Mouse (Mus musculus): ENCODE data around the gene Eif4ebp2. TPM values are rescaled to one million over a fixed set of nuclear protein-coding genes. Genes with fewer than 3 reads are reported as not detected.

The Eif4ebp2 gene
- polyA plus RNA-seq, 2 experiments from 2014 or later: 21.7 to 34.5 TPM

DNA sequence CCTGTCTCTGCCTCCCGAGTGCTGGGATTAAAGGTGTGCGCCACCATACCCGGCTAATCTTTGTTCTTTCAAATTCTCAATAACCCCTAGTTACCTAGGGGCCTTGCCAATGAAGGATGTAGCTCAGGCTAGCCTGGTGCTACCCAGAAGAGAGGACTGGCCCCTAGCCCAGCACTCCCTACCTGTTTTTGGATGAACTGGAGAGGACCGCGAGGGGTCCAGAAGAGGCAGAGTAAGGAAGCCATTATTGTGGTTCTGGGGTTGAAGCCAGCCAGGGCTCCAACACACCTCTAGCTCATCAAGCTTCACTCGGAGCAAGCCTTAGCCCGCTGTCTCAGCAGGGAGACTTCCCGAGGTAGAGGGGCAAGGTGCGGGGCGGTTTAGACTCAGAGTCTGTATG is 34.8 kb downstream of the Eif4ebp2 start, which contains the start of gene Nodal:
TSS of gene Nodal (plus strand) at position 301 of the 400 bp plus-strand sequence.
- ATAC-seq: no peak

DNA sequence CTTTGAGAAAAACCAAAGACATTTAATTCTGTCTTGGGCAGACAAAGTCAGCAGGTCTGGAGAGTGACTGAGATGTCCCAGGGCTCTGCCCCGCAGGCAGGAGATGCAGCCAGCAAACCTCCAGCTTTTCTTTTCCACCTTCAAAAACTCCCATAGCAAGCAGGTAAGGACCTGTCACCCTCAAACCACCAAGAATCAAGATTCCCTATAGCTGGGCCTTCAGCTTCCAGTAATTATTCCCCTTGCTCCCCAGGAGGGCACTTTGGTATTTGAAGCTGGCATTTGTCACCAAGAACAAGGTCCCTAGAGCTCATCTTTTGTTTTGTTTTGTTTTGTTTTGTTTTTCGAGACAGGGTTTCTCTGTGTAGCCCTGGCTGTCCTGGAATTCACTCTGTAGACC is 35.4 kb downstream of the Eif4ebp2 start:
- ATAC-seq: no peak

- ATAC-seq: no peak
These were observed 35.9 kb downstream of the Eif4ebp2 start for GRCm38 (mm10) chr10:61416561-61416960.

DNA sequence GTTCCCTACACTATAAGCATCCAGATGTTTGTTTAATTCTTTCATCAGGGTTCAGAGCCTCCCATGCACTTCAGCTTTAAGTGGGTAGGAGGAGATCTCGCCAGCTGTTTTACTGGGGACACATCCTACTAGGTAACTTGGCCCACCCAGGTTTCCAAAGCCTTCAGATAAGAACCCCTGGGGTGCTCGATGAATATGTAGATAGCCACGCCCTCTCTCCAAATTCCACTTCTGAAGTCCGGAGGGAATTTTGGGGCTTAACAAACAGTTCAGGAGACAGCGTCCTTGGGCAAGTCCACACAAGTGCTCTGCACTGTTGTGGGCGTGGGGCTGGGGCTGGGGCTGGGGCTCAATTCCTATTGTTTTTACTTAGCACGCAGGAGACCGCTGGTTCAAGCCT is 36.6 kb downstream of the Eif4ebp2 start:
- no peak for ATAC-seq

GRCm38 (mm10) chr10:61415240-61415639 is 37.2 kb downstream of the Eif4ebp2 start:
- ATAC-seq: no peak

GRCm38 (mm10) chr10:61412910-61413625 is 39.4 kb downstream of the Eif4ebp2 start:
- ATAC-seq: no peak

- no peak for ATAC-seq
These were observed 42.3 kb downstream of the Eif4ebp2 start for GRCm38 (mm10) chr10:61410193-61410592.

GRCm38 (mm10) chr10:61409776-61410175 is 42.7 kb downstream of the Eif4ebp2 start:
- no peak for ATAC-seq

DNA sequence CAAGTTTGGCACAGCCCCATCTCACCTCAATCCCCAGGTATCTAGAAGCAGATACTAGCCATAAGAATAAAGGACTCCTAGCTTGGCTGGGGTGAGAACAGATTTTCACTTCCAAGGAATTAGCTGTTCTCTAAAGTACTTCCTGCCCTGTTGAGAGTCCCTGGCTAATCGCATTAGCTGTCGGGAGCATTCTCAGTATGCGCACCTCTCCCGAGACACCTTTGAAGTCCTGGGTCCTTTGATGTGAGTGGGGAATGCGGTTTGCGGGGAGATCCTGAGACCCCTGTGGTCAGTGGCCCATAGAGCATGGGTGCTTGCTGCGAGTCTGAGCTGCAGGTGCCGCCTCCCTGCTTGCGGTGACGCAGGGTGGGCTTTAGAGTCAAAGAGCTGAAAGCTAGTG is 46.5 kb downstream of the Eif4ebp2 start:
- ATAC-seq: no peak

DNA sequence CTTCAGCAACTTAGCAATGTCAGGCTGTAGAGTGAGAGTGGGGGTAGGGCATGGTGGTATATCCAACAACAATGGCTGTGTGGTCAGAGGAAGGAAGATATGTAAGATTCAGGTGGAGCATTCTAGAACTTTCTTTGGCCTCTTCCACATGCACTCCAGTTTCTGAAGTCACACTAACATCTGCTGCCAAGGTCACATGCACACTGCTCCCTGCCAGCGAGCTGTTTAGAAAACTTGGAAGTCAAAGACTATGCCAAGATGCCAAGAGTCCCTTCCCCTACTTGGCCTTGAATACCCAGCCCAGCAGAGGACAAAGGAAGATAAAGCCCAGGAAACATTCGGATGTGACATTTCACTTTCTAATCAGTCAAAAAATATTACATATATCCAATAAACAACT is 49.5 kb downstream of the Eif4ebp2 start:
- no peak for ATAC-seq

DNA sequence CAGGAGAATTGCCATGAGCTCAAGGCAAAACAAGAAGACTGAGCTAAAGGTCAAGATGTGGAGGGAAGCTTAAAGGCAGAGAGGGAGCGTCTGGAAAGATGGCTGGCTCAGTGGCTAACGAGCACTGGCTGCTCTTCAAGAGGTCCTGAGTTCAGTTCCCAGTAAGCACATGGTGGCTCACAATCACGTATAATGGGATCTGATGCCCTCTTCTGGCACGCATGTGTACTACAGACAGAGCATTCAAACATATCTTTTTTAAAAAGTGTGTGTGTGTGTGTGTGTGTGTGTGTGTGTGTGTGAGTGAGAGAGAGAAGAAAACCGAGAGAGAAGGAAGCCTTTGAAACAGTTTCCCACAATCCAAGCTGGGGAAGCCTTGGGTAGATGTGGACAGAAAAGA is 50.0 kb downstream of the Eif4ebp2 start:
- no peak for ATAC-seq

DNA sequence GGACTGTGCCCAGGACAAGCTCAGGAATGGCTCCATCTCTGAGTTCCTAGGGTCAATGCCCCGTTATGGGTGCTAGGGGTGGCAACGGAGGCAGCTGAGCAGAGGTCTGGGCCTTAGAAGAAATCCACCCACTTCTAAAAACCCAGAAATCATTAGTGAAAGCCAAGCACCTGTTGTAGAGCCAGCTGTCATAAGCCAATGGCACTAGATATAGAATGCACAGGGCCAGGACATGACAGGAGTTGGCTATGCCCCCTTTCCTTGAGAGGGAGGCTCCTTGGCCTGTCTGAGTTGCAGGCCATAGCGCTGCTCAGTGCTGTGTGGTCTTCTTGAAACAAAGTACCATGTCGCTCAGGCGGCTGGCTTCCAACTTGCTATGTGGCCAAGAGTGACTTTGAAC is 52.1 kb downstream of the Eif4ebp2 start:
- no peak for ATAC-seq

DNA sequence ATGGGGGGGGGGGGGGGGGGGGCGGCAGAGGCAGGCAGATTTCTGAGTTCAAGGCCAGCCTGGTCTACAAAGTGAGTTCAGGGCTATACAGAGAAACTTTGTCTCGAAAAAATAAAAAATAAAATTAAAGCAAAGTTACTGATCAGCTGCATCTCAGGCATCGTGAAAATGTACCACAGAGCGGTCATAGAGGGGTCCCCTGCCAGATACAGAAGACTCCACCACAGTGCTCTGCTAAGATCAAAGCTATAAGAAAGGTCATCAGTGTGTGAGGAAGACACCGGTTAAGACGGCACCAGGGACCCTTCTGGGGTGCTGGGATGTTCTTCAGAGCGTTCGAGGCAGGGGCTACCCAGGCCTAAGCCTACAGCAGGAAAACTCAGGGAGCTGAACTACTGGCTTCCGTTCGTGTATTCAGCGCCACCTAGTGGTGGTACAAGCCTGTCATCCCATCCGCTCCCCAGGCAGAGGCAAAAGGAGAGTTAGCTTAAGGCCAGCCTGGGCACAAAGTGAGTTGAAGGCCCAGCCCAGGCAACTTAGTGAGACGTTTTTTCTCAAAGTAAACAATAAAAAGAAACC is 53.2 kb downstream of the Eif4ebp2 start:
- no peak for ATAC-seq

DNA sequence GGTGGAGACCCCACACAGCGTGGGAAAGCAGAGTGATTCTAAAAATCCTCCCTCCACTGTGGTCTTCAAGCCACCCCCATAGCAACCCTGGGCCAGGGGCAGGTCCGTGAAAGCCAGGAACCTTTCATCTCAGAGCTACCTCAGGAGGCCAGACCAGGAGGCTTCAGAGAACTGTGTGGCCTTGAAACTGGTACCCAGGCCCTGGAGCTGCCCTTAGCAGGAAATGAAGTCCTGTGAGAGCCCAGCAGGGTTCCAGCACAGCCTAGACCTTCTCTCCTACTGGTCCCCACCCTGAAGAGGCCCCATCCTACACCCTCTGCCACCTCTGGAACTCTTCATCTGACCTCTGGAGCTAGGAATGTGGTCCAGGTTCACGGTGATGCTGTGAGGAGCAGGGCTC is 54.3 kb downstream of the Eif4ebp2 start:
- no peak for ATAC-seq

DNA sequence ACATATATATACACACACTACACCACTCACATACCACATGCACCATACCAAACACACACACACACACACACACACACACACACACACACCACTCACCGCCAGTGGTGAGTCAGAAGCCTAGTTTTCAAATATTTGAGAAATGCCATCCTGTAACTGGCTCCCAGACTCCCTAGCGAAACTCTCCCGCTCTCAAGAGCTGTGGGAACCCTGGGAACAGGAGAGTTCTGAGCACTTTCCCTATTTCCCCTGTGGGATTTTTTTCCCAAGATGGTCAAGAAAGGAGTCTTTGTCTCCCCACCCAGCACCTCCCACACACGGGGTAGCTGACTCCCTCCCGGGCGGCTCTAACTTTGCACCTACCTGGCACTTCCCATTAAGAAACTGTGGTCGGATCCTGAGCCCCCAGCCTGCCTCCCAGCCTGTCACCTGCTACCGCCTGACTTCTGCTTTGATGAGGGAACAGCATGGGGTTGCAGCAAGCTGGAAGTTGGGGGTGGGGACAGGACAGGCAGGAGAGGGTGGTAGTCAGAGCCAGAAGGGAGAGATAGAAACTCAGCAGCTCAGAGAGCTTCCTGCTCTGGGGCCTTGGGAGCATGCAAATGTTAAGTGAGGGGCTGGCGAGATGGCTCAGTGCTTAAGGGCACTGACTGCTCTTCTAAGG is 57.9 kb downstream of the Eif4ebp2 start:
- no peak for ATAC-seq

- no peak for ATAC-seq
These were observed 59.9 kb downstream of the Eif4ebp2 start for GRCm38 (mm10) chr10:61392584-61392983.

DNA sequence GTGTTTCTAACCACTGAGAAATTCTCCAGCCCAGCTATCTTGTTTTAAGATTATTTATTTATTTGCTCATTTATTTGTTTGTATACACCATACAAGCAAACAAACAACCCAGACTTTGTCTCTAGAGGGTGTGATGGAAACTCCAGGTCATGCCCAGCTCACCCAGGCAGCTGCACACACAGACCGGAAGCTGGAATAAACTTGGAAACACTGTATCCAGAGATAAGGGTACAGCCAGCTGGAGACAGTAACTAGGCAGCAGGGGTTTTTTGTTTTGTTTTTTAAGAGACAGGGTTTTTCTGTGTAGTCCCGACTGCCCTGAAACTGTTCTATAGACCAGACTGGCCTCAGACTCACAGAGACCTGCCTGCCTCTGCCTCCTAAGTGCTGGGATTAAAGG is 62.3 kb downstream of the Eif4ebp2 start:
- ATAC-seq: no peak

GRCm38 (mm10) chr10:61389020-61389419 is 63.4 kb downstream of the Eif4ebp2 start:
- ATAC-seq: no peak

- no peak for ATAC-seq
These were observed 66.2 kb downstream of the Eif4ebp2 start for GRCm38 (mm10) chr10:61386284-61386683.

DNA sequence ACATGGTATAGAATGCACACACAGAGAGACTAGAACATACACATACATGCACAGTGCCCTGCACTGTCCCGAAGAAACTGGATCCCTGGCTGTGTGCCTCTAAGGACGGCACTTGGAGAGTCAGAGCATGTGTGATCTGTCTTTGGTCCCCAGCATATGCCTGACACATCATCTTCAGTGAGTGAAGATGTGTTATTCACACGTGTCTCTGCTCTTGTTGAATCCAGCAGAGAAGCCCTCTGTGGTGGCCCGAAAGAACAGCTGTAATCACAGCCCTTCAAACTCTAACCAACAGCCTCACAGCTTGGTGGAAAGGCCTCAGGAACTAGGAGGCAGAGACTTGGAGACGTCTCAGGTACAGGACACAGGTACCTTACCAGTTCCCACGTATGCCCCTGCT is 67.3 kb downstream of the Eif4ebp2 start:
- ATAC-seq: no peak

- ATAC-seq: no peak
These were observed 68.8 kb downstream of the Eif4ebp2 start for GRCm38 (mm10) chr10:61383715-61384047.

DNA sequence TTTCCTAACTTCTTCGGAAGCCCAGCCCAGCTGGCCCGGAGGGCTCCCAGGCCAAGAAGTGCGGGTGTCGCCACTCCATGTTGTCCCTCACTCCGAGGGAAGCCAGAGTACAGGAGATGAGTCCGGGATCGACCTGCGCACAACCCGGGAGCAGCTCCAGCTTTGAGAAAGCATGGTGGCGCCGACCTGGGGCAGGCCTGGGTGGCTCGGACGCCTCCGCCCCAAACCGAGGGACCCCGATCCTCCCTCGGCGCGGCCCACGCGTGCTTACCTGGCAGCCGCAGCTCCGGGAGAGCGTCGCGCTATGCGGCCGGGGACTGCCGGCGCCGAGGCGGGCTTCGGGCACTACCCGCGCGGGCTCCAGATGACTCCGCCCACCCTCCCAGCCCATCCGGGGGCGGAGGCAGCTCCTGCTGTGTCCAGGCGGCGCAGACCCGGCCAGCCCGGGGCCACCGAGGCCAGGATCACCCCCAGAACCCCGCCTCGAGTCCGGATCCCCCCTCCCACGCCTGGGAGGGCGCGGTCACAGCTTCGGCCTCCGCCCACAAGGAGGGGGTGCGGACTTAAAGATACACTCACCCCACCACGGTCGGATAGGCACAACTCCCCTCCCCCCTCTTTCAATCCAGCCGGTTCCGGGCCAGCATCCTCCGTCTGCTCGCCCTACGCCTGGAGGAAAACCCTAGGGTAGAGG is 69.3 kb downstream of the Eif4ebp2 start, which contains the start of gene Pald1:
TSS of gene Pald1 (minus strand) at position 510 of the 694 bp plus-strand sequence.
- ATAC-seq: peak; percentile 36

- ATAC-seq: no peak
These were observed 70.2 kb downstream of the Eif4ebp2 start for GRCm38 (mm10) chr10:61382281-61382731.
